Mouse (Mus musculus) E14TG2a.4 (cell line): ENCODE measurements around the gene Tfpi.

Experiments used
- CTCF ChIP-seq: conservative IDR thresholded peaks from 2 replicates; pipeline ENCODE4 v1.5.1; 2014; ENCODE audit warnings: low read length
- POU5F1 ChIP-seq: IDR thresholded peaks from 2 replicates; pipeline ENCODE4 v1.6.1; 2014; ENCODE audit warnings: low read length, borderline replicate concordance

DNA sequence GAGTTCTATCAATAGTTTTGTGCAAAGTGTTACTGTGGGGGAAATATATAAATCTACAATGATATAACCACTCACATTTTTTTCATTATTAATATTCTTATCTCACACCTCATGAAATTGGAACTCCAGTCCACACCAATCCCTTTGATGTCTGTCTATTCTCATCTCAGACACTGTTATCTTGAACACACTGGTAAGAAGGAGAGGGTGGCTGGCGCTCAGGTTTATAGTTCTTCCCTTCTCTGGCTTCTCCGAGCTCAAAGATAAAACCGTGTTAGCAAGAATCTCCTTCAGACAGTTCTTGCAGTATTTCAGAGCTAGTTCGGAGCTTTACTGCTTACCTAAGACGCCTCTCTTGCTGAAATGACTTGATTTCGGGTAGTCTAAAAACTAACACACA is 19.4 kb downstream of the Tfpi start:
- TF ChIP-seq CTCF (no peak), POU5F1 (no peak)
